Mouse (Mus musculus) thymus, adult 2 months (tissue): ENCODE measurements around the gene Slc2a2.

Experiments used
- CTCF ChIP-seq: fragments of 200-500 bp; IDR thresholded peaks from 2 replicates; pipeline ENCODE4 v1.5.1; 2012; ENCODE audit warnings: mild to moderate bottlenecking, control low read depth, low read length, moderate library complexity, borderline replicate concordance; ENCODE audit not compliant: control insufficient read depth, poor library complexity, insufficient read depth; ENCODE audit errors: extremely low read depth
- POLR2A ChIP-seq: fragments of 200-500 bp; IDR thresholded peaks from 2 replicates; pipeline ENCODE4 v1.6.1; 2012; ENCODE audit warnings: mild to moderate bottlenecking, low read length, control low read depth, moderate library complexity; ENCODE audit not compliant: control insufficient read depth, poor library complexity, insufficient read depth; ENCODE audit errors: extremely low read depth

DNA sequence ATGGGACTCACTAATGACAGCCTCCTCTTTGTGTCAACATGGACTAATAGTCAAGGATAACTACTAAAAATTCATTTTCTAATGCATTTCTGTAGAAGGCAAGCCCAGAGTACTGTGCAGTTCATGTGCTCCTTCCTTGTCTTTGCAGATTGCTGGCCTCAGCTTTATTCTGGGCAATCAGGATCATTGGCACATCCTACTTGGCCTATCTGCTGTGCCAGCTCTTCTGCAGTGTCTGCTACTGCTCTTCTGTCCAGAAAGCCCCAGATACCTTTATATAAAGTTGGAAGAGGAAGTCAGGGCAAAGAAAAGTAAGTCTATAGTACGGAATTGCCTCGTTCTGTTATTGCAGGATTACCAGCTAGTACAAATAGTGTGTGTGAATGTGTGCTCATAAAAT, 20.8 kb downstream of the Slc2a2 start:
- TF ChIP-seq POLR2A (no peak), CTCF (no peak)
